Mouse (Mus musculus) thymus, adult 2 months (tissue): Measurements from ENCODE around the gene Dhx8. TPM values are rescaled to one million over a fixed set of nuclear protein-coding genes. Genes with fewer than 3 reads are reported as not detected.

Source experiments
- DNase-seq: peaks from one replicate; pipeline ENCODE4 v3.0.0; 2021
- H3K27ac ChIP-seq: fragments of 200-500 bp; 2 replicates; pipeline ENCODE4 v1.5.1; 2012; ENCODE audit warnings: low read length, control low read depth; ENCODE audit not compliant: control insufficient read depth, insufficient read depth
- H3K27me3 ChIP-seq: fragments of 200-500 bp; 2 replicates; pipeline ENCODE4 v1.6.1; 2012; ENCODE audit warnings: mild to moderate bottlenecking, low read length, moderate library complexity, mixed read lengths; ENCODE audit not compliant: control insufficient read depth, insufficient read depth
- H3K36me3 ChIP-seq: fragments of 200-500 bp; 2 replicates; pipeline ENCODE4 v1.6.1; 2012; ENCODE audit warnings: mild to moderate bottlenecking, low read length, moderate library complexity; ENCODE audit not compliant: control insufficient read depth, insufficient read depth
- H3K4me1 ChIP-seq: fragments of 200-500 bp; replicated peaks from 2 replicates; pipeline ENCODE4 v1.6.1; 2012; ENCODE audit warnings: low read length; ENCODE audit not compliant: control insufficient read depth, insufficient read depth
- H3K4me3 ChIP-seq: fragments of 200-500 bp; 2 replicates; pipeline ENCODE4 v1.5.1; 2012; ENCODE audit warnings: mild to moderate bottlenecking, low read length, control low read depth, moderate library complexity; ENCODE audit not compliant: control insufficient read depth, insufficient read depth
- CTCF ChIP-seq: fragments of 200-500 bp; IDR thresholded peaks from 2 replicates; pipeline ENCODE4 v1.5.1; 2012; ENCODE audit warnings: mild to moderate bottlenecking, control low read depth, low read length, moderate library complexity, borderline replicate concordance; ENCODE audit not compliant: control insufficient read depth, poor library complexity, insufficient read depth; ENCODE audit errors: extremely low read depth
- POLR2A ChIP-seq: fragments of 200-500 bp; IDR thresholded peaks from 2 replicates; pipeline ENCODE4 v1.6.1; 2012; ENCODE audit warnings: mild to moderate bottlenecking, low read length, control low read depth, moderate library complexity; ENCODE audit not compliant: control insufficient read depth, poor library complexity, insufficient read depth; ENCODE audit errors: extremely low read depth
- WGBS: fragments of 180-500 bp; shearing (Covaris S2); methylation state at CpG from one replicate; pipeline ENCODE4 v1.1.7; 2018; 5-methylcytosine and 5-hydroxymethylcytosine counted together
- polyA plus RNA-seq: library from polyadenylated mRNA; depleted of rRNA; stranded (reverse); fragments of >200 nt; gene quantifications from 2 replicates; pipeline ENCODE4 v1.2.3, GENCODE M21; 2012

The Dhx8 gene
- polyA plus RNA-seq, 1 experiment, result 30.5 TPM

GRCm38 (mm10) chr11:101697156-101697861, 35.4 kb upstream of the Dhx8 start:
- 65% methylated on average over 9 of the region's 9 CpGs for WGBS
- Histone ChIP-seq H3K4me3 (no peak overlapping the region), H3K36me3 (no peaks in the 10 kb centered on the region), H3K27ac (0 out of 2 replicates have a peak overlapping the region, but pooled peaks have one; percentile 42), H3K27me3 (no peaks in the 10 kb centered on the region), H3K4me1 (peaks cover 22% of the 10 kb centered on the region)
- DNase-seq, result peak; percentile 71
- TF ChIP-seq CTCF (no peak), POLR2A (no peak)

DNA sequence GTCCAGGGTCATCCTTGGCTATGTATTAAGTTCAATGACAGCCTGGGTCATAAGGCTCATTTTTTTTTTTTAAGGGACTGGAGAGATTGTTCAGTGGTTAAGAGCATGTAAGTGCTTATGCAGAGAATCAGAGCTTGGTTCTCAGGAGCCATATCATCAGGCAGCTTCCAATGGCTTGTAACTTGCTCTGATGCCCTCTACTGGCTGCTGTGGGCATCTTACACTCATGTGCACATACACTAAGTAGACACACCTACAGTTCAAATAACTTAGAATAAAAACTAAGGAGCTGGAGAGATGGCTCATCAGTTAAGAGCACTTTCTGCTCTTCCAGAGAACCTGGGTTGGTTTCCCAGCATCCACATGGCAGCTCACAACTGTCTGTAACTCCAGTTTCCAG, 34.6 kb upstream of the Dhx8 start:
- Histone ChIP-seq H3K27me3 (no peaks in the 10 kb centered on the region), H3K27ac (no peak overlapping the region), H3K4me3 (no peak overlapping the region), H3K4me1 (peaks cover 22% of the 10 kb centered on the region), H3K36me3 (no peaks in the 10 kb centered on the region)
- TF ChIP-seq POLR2A (no peak), CTCF (no peak)
- no peak for DNase-seq

DNA sequence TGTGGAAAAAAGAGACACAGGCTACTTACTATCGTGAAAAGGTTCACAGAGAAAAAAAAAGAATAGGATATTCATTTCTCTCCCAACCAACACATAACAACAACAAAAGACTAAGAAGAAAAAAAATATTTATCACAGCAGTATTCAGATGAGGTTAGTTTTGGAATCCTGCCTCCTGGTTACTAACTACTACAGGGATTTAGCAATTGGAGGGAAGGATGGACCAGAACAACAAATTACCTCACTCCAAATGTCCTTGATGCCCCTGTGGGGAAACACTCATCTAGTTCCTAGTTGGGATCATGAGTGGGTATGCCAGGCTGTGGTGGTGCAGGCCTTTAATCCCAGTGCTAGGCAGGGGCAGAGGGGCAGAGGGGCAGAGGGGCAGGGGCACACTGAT, 33.2 kb upstream of the Dhx8 start:
- H3K36me3 ChIP-seq, result no peaks in the 10 kb centered on the region
- 96% methylated on average over 1 of the region's 1 CpGs for WGBS
- H3K4me3 ChIP-seq, result no peak overlapping the region
- H3K27ac ChIP-seq, result no peak overlapping the region
- no peak for DNase-seq
- no peaks in the 10 kb centered on the region for H3K27me3 ChIP-seq
- H3K4me1 ChIP-seq, result peaks cover 22% of the 10 kb centered on the region
- TF ChIP-seq CTCF (no peak), POLR2A (no peak)

- 85% methylated on average over 7 of the region's 7 CpGs for WGBS
- peaks cover 22% of the 10 kb centered on the region for H3K4me1 ChIP-seq
- H3K36me3 ChIP-seq, result no peaks in the 10 kb centered on the region
- H3K27ac ChIP-seq, result no peak overlapping the region
- H3K27me3 ChIP-seq, result no peaks in the 10 kb centered on the region
- TF ChIP-seq POLR2A (no peak), CTCF (no peak)
- no peak for DNase-seq
- H3K4me3 ChIP-seq, result no peak overlapping the region
Observed at GRCm38 (mm10) chr11:101699991-101700390, 32.7 kb upstream of the Dhx8 start.

DNA sequence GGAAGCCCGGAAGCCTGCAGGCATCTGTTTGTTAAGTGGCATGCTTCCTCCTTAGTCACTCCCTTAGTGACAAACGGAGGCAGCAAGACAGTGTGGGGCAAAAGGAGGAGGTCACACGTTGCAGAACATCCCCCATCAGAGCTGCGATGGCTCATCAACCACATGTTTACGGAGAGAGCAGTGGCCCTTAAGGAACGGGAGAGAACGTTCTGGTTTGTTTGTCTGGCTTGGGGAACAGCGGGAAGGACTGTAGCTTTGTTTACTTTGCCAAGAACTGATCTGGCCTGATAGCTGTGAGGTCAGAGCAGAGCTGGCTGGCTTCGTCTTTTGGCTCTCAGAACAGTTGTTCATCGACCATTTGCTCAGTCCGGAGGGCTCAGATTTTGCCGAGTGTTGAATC, 32.3 kb upstream of the Dhx8 start:
- Histone ChIP-seq H3K4me3 (no peak overlapping the region), H3K27ac (no peak overlapping the region), H3K27me3 (no peaks in the 10 kb centered on the region), H3K36me3 (no peaks in the 10 kb centered on the region), H3K4me1 (peaks cover 22% of the 10 kb centered on the region)
- TF ChIP-seq POLR2A (no peak), CTCF (no peak)
- 41% methylated on average over 12 of the region's 12 CpGs for WGBS
- DNase-seq, result no peak

DNA sequence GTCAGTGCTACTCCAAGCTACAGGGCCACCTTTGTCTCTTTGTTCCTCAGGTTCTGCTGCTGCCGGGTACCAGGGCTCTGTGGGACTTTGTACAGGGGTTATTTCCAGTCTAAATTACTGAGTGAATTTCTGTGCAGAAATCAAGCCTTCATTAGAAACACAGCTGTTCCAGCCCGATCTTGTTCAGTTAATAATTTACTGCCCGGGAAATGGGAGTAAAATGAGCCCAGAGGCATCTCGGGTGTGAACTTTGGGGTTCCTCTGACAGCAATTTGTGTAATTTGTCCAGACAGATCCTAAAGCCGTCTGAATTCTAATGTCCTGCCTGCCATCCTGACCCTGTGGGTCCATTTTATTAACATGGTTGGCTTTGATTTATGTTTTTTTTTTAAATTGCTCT, 28.6 kb upstream of the Dhx8 start:
- 91% methylated on average over 5 of the region's 5 CpGs for WGBS
- H3K36me3 ChIP-seq, result no peaks in the 10 kb centered on the region
- no peak for TF ChIP-seq CTCF
- TF ChIP-seq POLR2A, result no peak
- no peak for DNase-seq
- H3K4me1 ChIP-seq, result peaks cover 9% of the 10 kb centered on the region
- no peaks in the 10 kb centered on the region for H3K27me3 ChIP-seq
- no peak overlapping the region for H3K27ac ChIP-seq
- H3K4me3 ChIP-seq, result no peak overlapping the region
